Mouse (Mus musculus) neural tube, embryonic 12.5 days (tissue): ENCODE results near the gene Vash2. TPM values are rescaled to one million over a fixed set of nuclear protein-coding genes. Genes with fewer than 3 reads are reported as not detected.

ENCODE experiments used
- ATAC-seq: fragments of 200-750 bp; cut with Nextera tagmentation; 2 replicates; pipeline ENCODE4 v1.8.0; 2017; ENCODE audit warnings: low read depth, mild to moderate bottlenecking, moderate TSS enrichment, moderate library complexity; ENCODE audit not compliant: low FRiP score
- H3K27ac ChIP-seq: fragments of 300-500 bp; sonication (generic); 2 replicates; pipeline ENCODE4 v1.5.1; 2016
- H3K27me3 ChIP-seq: fragments of 300-500 bp; sonication (generic); replicated peaks from 2 replicates; pipeline ENCODE4 v1.6.1; 2016; ENCODE audit warnings: mild to moderate bottlenecking
- H3K36me3 ChIP-seq: fragments of 300-500 bp; sonication (generic); 2 replicates; pipeline ENCODE4 v1.6.1; 2016; ENCODE audit warnings: mild to moderate bottlenecking
- H3K4me1 ChIP-seq: fragments of 300-500 bp; sonication (generic); 2 replicates; pipeline ENCODE4 v1.6.1; 2016
- H3K4me2 ChIP-seq: fragments of 300-500 bp; sonication (generic); replicated peaks from 2 replicates; pipeline ENCODE4 v1.6.1; 2016; ENCODE audit warnings: mild to moderate bottlenecking
- H3K4me3 ChIP-seq: fragments of 300-500 bp; sonication (generic); 2 replicates; pipeline ENCODE4 v1.5.1; 2016
- H3K9ac ChIP-seq: fragments of 300-500 bp; sonication (generic); 2 replicates; pipeline ENCODE4 v1.6.1; 2016; ENCODE audit warnings: mild to moderate bottlenecking
- H3K9me3 ChIP-seq: fragments of 300-500 bp; sonication (generic); 2 replicates; pipeline ENCODE4 v1.6.1; 2016; ENCODE audit warnings: mild to moderate bottlenecking
- WGBS: fragments of 180-500 bp; shearing (Covaris S2); methylation state at CpG from one replicate; pipeline ENCODE4 v1.1.7; 2016; 5-methylcytosine and 5-hydroxymethylcytosine counted together
- polyA plus RNA-seq: library from polyadenylated mRNA; unstranded; fragments of >200 nt; fragmentation: Nextera tagmentation; extraction: Ambion mirVana; gene quantifications from 2 replicates; pipeline ENCODE4 v1.2.1, GENCODE M21; 2016

The Vash2 gene
- polyA plus RNA-seq, 1 experiment from 2014 or later, result 82.9 TPM

DNA sequence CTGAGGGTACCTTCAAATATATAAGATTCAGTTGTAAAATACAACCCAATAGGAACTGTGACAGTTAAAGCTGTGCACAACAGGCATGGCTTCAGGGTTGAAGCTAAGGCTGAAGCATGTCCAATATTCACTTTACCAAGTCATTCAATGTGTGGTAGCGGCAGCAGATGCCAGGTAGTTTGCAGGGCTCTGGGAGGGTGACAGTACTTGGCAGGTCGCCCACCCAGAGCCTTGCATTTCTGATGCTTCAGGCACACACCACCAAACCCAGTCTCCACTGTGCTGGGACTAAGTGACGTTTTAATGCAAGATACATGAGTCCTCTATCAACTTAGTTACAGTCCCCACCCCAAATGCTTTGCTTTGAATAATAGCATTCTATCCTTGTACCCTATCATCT lies 21.6 kb upstream of the Vash2 start:
- Histone ChIP-seq H3K27me3 (no peaks in the 10 kb centered on the region; the same call in 1 of the 2 replicates), H3K36me3 (peaks cover 14% of the 10 kb centered on the region), H3K9me3 (peaks cover 7% of the 10 kb centered on the region; the same call in 1 of the 2 replicates), H3K9ac (no peak overlapping the region), H3K4me2 (no peak overlapping the region), H3K4me3 (no peak overlapping the region), H3K27ac (no peak overlapping the region), H3K4me1 (no peaks in the 10 kb centered on the region)
- 89% methylated on average over 3 of the region's 3 CpGs for WGBS
- ATAC-seq, result no peak

GRCm38 (mm10) chr1:190998027-190998426 lies 18.9 kb upstream of the Vash2 start:
- Histone ChIP-seq H3K36me3 (no peaks in the 10 kb centered on the region), H3K9ac (no peak overlapping the region), H3K27ac (no peak overlapping the region), H3K4me3 (no peak overlapping the region), H3K4me2 (no peak overlapping the region), H3K27me3 (no peaks in the 10 kb centered on the region; the same call in 1 of the 2 replicates), H3K9me3 (peaks cover 7% of the 10 kb centered on the region; the same call in 1 of the 2 replicates), H3K4me1 (no peaks in the 10 kb centered on the region)
- WGBS, result 84% methylated on average over 1 of the region's 1 CpGs
- ATAC-seq, result no peak

DNA sequence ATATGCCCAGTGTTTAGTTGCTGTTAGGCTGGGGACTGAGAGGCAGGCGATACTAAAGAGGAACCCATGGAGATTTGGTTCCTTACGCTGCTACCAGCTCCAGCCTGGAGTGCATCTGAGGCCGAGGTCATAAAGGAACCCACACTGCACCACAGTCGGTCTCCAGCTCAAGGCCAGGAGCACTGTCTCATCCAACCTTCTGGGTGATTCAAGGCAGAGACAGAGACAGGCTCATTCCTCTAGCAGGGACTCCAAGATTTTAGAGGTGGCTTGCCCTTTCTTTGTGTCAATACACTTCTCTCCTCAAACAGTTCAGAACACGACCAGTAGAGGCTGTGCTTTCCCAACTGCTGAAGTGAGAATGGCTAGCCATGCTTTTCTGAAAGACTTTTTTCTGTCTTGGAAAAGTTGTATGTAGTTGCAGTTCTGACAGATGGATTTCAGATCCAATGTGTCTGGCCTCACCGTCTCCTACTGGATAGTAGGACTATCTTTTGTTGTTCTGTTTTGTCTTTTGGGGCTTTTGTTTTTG lies 17.3 kb upstream of the Vash2 start:
- no peak overlapping the region for H3K9ac ChIP-seq
- H3K36me3 ChIP-seq, result no peaks in the 10 kb centered on the region
- no peaks in the 10 kb centered on the region for H3K4me1 ChIP-seq
- no peak overlapping the region for H3K27ac ChIP-seq
- no peak for ATAC-seq
- no peak overlapping the region for H3K4me2 ChIP-seq
- no peak overlapping the region for H3K4me3 ChIP-seq
- WGBS, result 73% methylated on average over 6 of the region's 6 CpGs
- H3K9me3 ChIP-seq, result peaks cover 7% of the 10 kb centered on the region; the same call in 1 of the 2 replicates
- H3K27me3 ChIP-seq, result no peaks in the 10 kb centered on the region; the same call in 1 of the 2 replicates

DNA sequence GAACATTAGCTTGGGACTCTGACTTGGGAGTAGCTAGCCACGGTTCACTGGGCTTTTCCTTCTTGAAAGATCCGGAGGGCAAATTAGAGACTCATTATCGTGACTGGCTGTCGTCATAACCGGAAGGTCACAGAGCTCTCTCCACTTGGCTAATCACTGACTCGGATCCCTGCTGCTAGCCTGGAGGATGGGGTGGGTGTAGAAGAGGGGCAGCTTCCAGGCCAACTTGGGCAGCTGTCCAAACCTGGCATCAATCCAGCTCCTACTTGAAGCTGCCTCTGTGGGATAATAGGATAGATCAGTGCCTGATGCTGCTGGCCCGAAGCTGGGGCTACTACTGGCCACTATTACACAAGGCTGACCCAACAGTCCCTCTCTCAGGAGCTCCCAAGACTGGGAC lies 16.5 kb upstream of the Vash2 start:
- no peak for ATAC-seq
- peaks cover 7% of the 10 kb centered on the region; the same call in 1 of the 2 replicates for H3K9me3 ChIP-seq
- no peak overlapping the region for H3K4me2 ChIP-seq
- no peak overlapping the region for H3K4me3 ChIP-seq
- WGBS, result 75% methylated on average over 7 of the region's 7 CpGs
- no peaks in the 10 kb centered on the region for H3K36me3 ChIP-seq
- H3K4me1 ChIP-seq, result no peaks in the 10 kb centered on the region
- H3K27ac ChIP-seq, result no peak overlapping the region
- no peaks in the 10 kb centered on the region; the same call in 1 of the 2 replicates for H3K27me3 ChIP-seq
- no peak overlapping the region for H3K9ac ChIP-seq

DNA sequence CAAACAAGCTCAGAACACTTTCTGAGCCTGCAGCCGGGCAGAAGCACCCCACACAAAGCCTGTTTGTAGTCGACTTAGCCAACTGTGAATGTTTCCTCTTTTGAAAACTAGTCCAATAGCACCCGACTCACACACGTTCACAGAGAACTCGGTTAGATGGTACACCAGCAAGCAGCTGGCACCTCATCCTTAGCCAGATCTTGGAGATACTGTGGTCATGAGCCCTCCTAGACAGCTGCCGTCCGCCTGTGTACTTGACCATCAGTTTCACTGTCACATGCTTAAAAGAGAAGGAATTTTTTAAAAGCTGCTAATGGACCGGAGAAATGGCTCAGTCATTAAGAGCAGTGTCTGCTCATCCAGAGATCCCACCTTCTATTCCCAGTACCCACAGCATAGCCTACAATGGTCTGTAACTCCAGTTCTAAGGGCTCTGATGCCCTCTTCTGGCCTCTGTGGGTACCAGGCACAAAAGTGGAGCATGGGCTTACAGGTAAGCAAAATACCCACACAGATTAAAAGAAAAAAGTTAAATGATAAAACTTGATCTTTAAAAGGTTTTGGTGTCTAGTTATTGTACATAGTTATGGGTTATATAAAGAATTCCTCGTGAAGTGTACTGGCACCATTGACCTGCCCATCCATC lies 10.5 kb upstream of the Vash2 start:
- no peak overlapping the region for H3K9ac ChIP-seq
- 83% methylated on average over 9 of the region's 9 CpGs for WGBS
- no peaks in the 10 kb centered on the region for H3K4me1 ChIP-seq
- H3K4me2 ChIP-seq, result no peak overlapping the region
- no peak for ATAC-seq
- no peak overlapping the region for H3K4me3 ChIP-seq
- no peaks in the 10 kb centered on the region for H3K9me3 ChIP-seq
- H3K27me3 ChIP-seq, result no peaks in the 10 kb centered on the region
- no peaks in the 10 kb centered on the region for H3K36me3 ChIP-seq
- H3K27ac ChIP-seq, result no peak overlapping the region

- no peaks in the 10 kb centered on the region for H3K9me3 ChIP-seq
- H3K4me1 ChIP-seq, result peaks cover 15% of the 10 kb centered on the region
- no peak overlapping the region for H3K4me2 ChIP-seq
- H3K27ac ChIP-seq, result no peak overlapping the region
- H3K27me3 ChIP-seq, result no peaks in the 10 kb centered on the region
- 85% methylated on average over 4 of the region's 4 CpGs for WGBS
- H3K4me3 ChIP-seq, result no peak overlapping the region
- H3K9ac ChIP-seq, result no peak overlapping the region
- H3K36me3 ChIP-seq, result no peaks in the 10 kb centered on the region
- ATAC-seq, result no peak
Observed at GRCm38 (mm10) chr1:190981412-190981811, 2.3 kb upstream of the Vash2 start.

- H3K4me1 ChIP-seq, result peaks cover 22% of the 10 kb centered on the region
Observed at GRCm38 (mm10) chr1:190980470-190980869, 1.4 kb upstream of the Vash2 start.

DNA sequence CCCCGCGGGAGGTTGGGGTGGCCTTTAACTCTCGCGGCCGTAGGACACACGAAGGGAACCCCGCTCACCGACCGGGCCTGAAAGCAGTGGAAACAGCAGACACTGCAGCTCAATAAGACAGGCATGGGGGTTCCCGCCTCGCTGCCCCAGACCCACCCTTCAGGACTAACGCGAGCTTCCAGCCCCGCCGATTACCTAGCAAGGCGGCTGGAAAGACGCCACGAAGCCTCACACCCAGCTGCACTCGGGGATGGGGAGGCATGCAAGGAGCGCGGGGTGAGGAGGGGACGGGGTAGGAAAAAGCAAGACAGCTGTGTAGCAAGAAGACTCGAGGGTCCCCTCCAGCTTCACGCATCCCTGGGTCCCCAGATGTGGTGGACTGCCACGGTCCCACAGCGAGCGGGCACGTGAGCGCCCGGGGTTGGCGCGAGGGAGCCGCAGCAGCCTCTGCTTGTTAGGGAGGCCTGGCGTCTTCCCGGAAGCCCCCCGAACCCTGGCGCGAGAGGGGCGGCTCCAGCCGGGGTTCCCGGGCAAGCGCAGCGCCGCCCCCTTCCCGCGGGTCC lies 504 bp downstream of the Vash2 start:
- Histone ChIP-seq H3K4me2 (peak overlapping the region; percentile 98), H3K9me3 (no peaks in the 10 kb centered on the region), H3K4me1 (peaks cover 22% of the 10 kb centered on the region), H3K27me3 (no peaks in the 10 kb centered on the region), H3K9ac (peak overlapping the region; percentile 90), H3K4me3 (peak overlapping the region; percentile 75), H3K36me3 (peaks cover 16% of the 10 kb centered on the region), H3K27ac (peak overlapping the region; percentile 83)
- WGBS, result 1% methylated on average over 46 of the region's 46 CpGs
- peak; percentile 87 for ATAC-seq

More at GRCm38 (mm10) chr1:190980470-190980869, 1.4 kb upstream of the Vash2 start:
- no peaks in the 10 kb centered on the region for H3K9me3 ChIP-seq
- H3K9ac ChIP-seq, result no peak overlapping the region
- H3K4me2 ChIP-seq, result no peak overlapping the region
- no peak for ATAC-seq
- no peaks in the 10 kb centered on the region for H3K27me3 ChIP-seq
- WGBS, result 100% methylated on average over 1 of the region's 1 CpGs
- no peak overlapping the region for H3K27ac ChIP-seq
- H3K36me3 ChIP-seq, result peaks cover under 1% of the 10 kb centered on the region; the same call in 1 of the 2 replicates
- H3K4me3 ChIP-seq, result no peak overlapping the region

DNA sequence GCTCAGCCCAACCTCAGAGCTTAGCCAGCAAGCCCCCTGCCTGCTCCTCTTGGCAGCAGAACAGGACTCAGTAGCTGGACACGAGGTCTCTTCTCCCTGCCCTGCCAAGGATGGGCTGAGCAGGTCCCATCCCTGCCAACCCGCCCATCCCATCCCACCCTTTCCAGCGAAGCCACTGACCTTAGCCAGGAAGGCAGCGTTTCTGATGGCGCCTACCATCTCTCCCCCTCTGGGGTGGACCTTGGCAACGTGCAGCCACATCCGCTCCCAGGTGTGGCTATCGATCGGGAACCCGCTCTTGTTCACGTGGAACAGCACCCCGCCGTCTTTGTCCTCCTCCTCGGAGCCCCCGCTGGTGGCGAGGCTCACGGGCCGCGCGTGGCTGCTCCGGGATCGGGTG lies 1.1 kb downstream of the Vash2 start:
- Histone ChIP-seq H3K9me3 (no peaks in the 10 kb centered on the region), H3K4me1 (peaks cover 28% of the 10 kb centered on the region), H3K9ac (peak overlapping the region; percentile 90), H3K27me3 (no peaks in the 10 kb centered on the region), H3K36me3 (peaks cover 21% of the 10 kb centered on the region), H3K27ac (peak overlapping the region; percentile 83), H3K4me3 (peak overlapping the region; percentile 75), H3K4me2 (peak overlapping the region; percentile 98)
- peak; percentile 14; the same call in 1 of the 2 replicates for ATAC-seq
- under 1% methylated on average over 22 of the region's 22 CpGs for WGBS

- Histone ChIP-seq H3K9me3 (no peaks in the 10 kb centered on the region), H3K27ac (no peak overlapping the region), H3K4me1 (peaks cover 33% of the 10 kb centered on the region), H3K4me3 (peak overlapping the region; percentile 75), H3K9ac (peak overlapping the region; percentile 90), H3K4me2 (peak overlapping the region; percentile 98), H3K27me3 (no peaks in the 10 kb centered on the region), H3K36me3 (peaks cover 30% of the 10 kb centered on the region)
- WGBS, result 51% methylated on average over 11 of the region's 11 CpGs
- no peak for ATAC-seq
Observed at GRCm38 (mm10) chr1:190976887-190977573, 2.1 kb downstream of the Vash2 start.

DNA sequence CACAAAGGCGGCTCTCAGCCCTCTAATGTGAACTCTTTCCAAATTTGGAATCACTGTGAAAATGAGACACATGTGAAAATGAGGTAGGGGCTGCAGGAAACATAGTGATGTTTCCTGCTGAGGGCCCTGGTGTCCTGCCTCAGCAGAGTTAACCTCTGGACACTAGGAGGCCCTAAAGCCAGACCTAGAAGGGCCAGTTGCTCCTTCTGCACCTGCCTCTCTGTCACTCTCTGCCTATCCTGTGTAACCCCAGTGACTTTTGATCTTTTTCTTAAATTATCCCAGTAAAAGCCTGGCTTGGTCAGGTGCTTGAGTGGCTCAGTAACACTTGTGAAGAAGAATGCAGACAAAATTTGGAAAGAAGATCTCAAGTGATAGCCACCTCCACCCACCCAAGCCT lies 4.3 kb downstream of the Vash2 start:
- 84% methylated on average over 1 of the region's 1 CpGs for WGBS
- Histone ChIP-seq H3K36me3 (peaks cover 50% of the 10 kb centered on the region), H3K9ac (no peak overlapping the region), H3K4me2 (no peak overlapping the region), H3K9me3 (no peaks in the 10 kb centered on the region), H3K27ac (no peak overlapping the region), H3K27me3 (no peaks in the 10 kb centered on the region), H3K4me1 (peaks cover 33% of the 10 kb centered on the region), H3K4me3 (no peak overlapping the region)
- no peak for ATAC-seq

DNA sequence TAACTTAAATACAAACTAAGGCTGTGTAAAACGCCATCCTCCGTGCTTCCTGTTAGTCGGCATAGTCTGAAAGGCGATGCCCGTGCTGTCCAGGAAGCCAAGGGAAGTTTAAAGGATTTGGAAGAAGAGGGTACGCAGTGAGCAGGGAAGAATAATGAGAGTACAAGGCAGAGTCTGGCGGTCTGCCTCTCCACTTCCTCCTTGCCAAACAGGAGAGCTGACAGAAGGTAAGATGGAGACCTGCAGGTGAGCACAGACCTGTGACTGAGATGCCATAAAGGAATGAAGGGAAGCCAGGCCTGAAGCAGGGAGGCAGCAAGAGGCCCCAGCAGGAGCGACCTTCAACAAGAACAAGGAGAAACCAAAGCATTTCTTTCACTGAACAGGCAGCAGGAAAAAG lies 4.9 kb downstream of the Vash2 start:
- WGBS, result 94% methylated on average over 8 of the region's 8 CpGs
- no peak for ATAC-seq
- H3K4me2 ChIP-seq, result no peak overlapping the region
- no peak overlapping the region for H3K9ac ChIP-seq
- no peak overlapping the region for H3K27ac ChIP-seq
- peaks cover 33% of the 10 kb centered on the region for H3K4me1 ChIP-seq
- H3K27me3 ChIP-seq, result no peaks in the 10 kb centered on the region
- H3K9me3 ChIP-seq, result no peaks in the 10 kb centered on the region
- no peak overlapping the region for H3K4me3 ChIP-seq
- peaks cover 57% of the 10 kb centered on the region for H3K36me3 ChIP-seq
